Mouse (Mus musculus) frontal cortex, postnatal 36 days (tissue): ENCODE measurements at regions not wholly inside any gene's neighbourhood (a gene's known extent, or its start where the extent isn't known, plus 50 kb on each side); places are given as distances from the start of the nearest gene placed in this dataset.
A peak's percentile ranks its signal among the peaks of the same experiment; 100 is the strongest.

ENCODE experiments used
- DNase-seq, 2 experiments: peaks; one replicate each; pipeline ENCODE4 v3.0.0; 2022; ENCODE audit warnings: low spot score in 2 of 2

DNA sequence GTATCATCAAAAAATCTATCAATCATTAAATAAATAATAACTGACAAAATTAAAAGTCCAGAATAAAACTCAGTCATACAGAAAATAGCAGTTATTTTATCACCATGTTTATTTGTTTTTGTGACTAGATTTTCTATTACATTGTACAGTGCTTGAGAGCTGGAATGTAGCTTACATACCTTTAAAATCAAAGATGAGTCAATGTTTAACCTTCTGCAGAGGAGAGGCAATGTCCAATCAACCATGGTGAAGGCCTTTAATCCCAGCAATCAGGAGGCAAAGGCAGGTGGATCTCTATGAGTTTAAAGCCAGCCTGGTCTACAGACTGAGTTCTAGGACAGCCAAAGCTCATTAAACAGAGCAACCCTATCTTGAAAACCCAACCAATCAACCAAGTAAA is 131.1 kb downstream of the Gm9733 start:
- no peak for DNase-seq

GRCm38 (mm10) chr3:15202760-15203159 is 129.3 kb downstream of the Gm9733 start:
- no peak for DNase-seq

- no peak for DNase-seq
These were observed 126.6 kb downstream of the Gm9733 start for GRCm38 (mm10) chr3:15205266-15206229.

- no peak for DNase-seq
These were observed 119.7 kb downstream of the Gm9733 start for GRCm38 (mm10) chr3:15212357-15212756.

DNA sequence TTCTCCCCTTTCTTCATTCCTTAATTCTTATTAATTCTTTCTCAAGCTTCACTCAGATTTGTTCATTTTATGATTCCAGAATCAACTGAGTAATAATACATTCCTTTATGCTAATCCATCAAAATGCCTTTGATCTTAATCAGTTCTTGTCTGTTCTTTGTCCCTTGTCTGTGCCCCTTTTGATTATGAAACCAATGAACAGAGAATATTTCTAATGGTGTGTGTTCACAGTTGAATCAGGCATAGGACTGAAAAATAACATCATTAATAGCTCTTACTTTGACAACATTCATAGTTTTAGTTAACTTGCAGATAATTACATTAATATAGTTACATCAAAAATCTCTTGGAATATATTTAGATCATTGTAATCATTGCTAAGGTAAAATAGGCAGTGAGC is 114.5 kb downstream of the Gm9733 start:
- DNase-seq, result no peak

DNA sequence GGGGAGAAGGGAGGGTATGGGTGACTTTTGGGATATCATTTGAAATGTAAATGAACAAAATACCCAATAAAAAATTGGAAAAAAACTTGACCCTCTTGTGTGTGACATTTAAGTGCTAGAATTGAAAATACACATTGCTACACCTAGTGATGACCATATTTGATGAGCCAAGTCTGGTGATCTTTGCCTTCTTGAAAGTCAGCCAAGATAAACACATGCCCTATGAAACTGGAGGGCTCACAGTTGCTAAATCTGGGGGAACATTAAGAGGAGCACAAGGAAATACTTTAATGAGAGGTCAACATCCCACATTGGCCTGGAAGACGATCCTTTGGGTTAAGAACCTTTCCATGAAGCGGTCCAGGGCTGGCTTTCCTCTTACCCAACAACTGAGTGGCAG is 112.8 kb downstream of the Gm9733 start:
- no peak for DNase-seq

DNA sequence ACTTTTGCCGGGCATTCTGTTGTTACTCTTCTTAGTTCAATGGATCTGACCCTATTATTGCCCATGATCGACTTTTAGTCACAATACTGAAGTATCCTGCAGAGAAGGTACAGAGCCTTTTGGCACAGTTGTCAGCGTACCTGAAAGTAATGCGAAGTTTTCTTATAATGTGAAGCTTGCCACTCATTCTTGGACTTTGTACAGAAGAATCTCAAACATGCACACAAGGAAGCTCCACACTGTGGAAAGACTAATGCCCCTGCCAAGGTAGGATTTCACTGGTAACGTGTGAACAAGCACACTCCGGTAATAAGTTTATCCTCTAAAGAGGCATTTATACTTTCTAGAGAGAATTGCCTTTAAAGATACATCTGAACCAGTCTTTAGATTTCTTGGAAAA is 108.8 kb downstream of the Gm9733 start:
- DNase-seq, result no peak

DNA sequence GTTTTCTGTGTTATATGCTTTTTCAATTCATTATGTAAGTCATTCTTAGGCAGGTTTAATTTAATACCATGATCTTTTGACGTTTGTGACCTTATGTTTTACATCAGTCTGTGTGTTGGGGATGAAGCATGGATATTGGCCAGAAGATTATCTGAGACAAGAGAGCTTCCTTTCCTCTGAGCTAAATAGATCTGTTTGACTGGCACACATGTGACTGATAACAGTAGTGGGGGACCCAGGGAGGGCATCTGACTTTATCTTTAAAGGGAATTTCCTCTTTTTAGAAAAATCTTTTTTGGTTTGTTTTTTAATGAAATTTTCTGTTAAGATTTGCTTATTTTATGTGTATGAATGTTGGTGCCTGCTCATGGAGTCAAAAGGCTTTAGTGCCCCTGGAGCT is 107.7 kb downstream of the Gm9733 start:
- no peak for DNase-seq

- DNase-seq, result no peak
These were observed 103.5 kb downstream of the Gm9733 start for GRCm38 (mm10) chr3:15228641-15229040.

- no peak for DNase-seq
These were observed 101.9 kb downstream of the Gm9733 start for GRCm38 (mm10) chr3:15230204-15230603.

- DNase-seq, result no peak
These were observed 100.7 kb downstream of the Gm9733 start for GRCm38 (mm10) chr3:15231433-15231832.

DNA sequence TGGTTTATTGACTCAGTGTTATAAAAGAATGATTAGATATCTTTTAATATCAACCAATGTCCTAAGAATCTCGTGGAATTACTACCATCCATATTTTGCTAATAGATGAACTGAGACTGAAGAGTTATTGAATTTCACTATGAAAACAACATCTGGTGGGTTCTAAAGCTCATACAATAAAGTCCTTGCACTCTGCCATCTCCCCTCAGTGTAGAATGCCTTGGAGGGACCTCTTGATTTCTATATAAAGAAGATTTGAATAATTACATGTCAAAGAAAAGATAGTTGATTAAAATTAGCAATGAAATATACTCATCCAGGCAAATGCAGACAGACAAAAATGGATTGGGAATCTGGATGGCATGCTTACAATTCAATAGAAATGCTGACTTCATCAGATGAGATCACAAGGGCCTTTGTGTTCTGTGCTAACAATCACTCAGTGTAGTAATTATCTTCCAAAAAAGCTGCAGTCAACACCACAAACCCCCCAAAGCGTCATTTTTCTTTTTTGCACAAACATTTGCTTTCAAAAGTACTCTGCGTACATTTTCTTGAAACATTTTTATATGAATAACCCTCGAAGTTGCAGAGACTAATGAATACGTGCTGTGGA is 94.2 kb downstream of the Gm9733 start:
- DNase-seq, result no peak

DNA sequence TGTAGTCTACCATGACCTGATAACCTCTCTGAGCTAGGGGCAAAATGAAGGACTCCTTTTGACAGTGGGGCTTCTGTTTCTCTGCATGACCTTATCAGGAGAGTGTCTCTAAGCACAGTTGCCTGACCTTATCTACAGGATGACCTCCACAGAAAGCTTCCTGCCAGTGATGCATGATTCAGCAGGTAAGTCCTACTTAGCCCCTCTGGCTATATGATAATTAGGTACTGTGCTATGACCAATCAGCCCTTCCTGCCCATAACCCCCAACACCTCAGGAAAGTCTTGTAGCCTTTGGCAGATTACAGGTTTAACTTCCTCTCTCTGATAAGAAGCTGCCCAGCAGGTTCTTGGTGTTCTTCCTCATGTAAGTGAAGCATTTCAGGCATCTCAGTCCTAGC is 89.7 kb downstream of the Gm9733 start:
- DNase-seq, result no peak

GRCm38 (mm10) chr3:15243584-15243983 is 88.5 kb downstream of the Gm9733 start:
- DNase-seq, result no peak

DNA sequence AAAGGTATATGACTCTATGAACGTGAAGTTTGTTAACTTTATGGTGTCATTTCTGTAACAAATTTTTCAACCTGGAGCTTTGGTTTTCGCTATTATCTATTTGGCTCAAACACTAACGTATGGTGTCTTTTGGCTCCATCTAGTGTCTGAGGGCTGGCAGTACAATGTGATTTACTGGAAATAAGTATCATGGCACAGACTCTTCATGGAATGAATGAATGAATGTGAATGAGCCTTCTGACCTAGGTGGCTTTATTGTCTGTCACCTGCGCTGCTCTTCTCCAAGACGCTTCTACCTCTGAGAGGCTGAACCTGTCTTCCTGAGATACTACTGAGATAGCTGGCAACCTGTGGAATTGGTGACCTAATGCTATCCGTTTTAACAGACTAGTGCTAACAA is 87.1 kb downstream of the Gm9733 start:
- peak in 1 of 2 experiments; percentile 64 for DNase-seq
